Mouse (Mus musculus) myocyte (in vitro differentiated cells): ENCODE measurements around the gene Riiad1.

Experiments
- CEBPB ChIP-seq: IDR thresholded peaks from 2 replicates; pipeline ENCODE4 v1.6.1; 2011; ENCODE audit warnings: mild to moderate bottlenecking, moderate library complexity; ENCODE audit not compliant: poor library complexity, insufficient read depth, severe bottlenecking
- E2F4 ChIP-seq: IDR thresholded peaks from one replicate; pipeline ENCODE4 v1.6.1; 2011; ENCODE audit warnings: mild to moderate bottlenecking, control low read depth, moderate library complexity; ENCODE audit not compliant: insufficient read depth
- MAX ChIP-seq: IDR thresholded peaks from one replicate; pipeline ENCODE4 v1.6.1; 2011; ENCODE audit warnings: low read depth, mild to moderate bottlenecking, control low read depth
- MYOD1 ChIP-seq, 3 experiments: IDR thresholded peaks; one replicate each; pipeline ENCODE4 v1.6.1; 2011; ENCODE audit warnings: control low read depth in 2 of 3, low read depth in 2 of 3, mild to moderate bottlenecking in 2 of 3, moderate library complexity in 1 of 3; ENCODE audit not compliant: insufficient read length in 2 of 3, control insufficient read depth in 1 of 3
- MYOG ChIP-seq, 3 experiments: IDR thresholded peaks; one replicate each; pipeline ENCODE4 v1.6.1; 2011; ENCODE audit warnings: control low read depth in 2 of 3, low read depth in 2 of 3, mild to moderate bottlenecking in 2 of 3; ENCODE audit not compliant: insufficient read length in 2 of 3, control insufficient read depth in 1 of 3, insufficient read depth in 1 of 3
- POLR2A ChIP-seq: IDR thresholded peaks from one replicate; pipeline ENCODE4 v1.6.1; 2011; ENCODE audit warnings: low read depth, mild to moderate bottlenecking, control low read depth, moderate library complexity; ENCODE audit not compliant: insufficient read length
- POLR2AphosphoS2 ChIP-seq: IDR thresholded peaks from one replicate; pipeline ENCODE4 v1.6.1; 2011; ENCODE audit warnings: low read depth, control low read depth; ENCODE audit not compliant: insufficient read length
- TCF12 ChIP-seq: IDR thresholded peaks from one replicate; pipeline ENCODE4 v1.6.1; 2011; ENCODE audit warnings: mild to moderate bottlenecking, control low read depth; ENCODE audit not compliant: poor library complexity, insufficient read depth, severe bottlenecking
- USF1 ChIP-seq: IDR thresholded peaks from one replicate; pipeline ENCODE4 v1.6.1; 2011; ENCODE audit warnings: low read depth, mild to moderate bottlenecking, control low read depth, moderate library complexity

GRCm38 (mm10) chr3:94478591-94479169 lies 1.5 kb downstream of the Riiad1 start:
- TF ChIP-seq POLR2A (no peak), USF1 (no peak), CEBPB (no peak), MYOD1 (IDR thresholded peaks at IDR 0.05; ENCODE audit: control insufficient read depth in 1 of 3, insufficient read length in 2 of 3, low read depth in 2 of 3) (no peak), E2F4 (no peak), TCF12 (no peak), MAX (no peak), MYOG (IDR thresholded peaks at IDR 0.05; ENCODE audit: control insufficient read depth in 1 of 3, insufficient read depth in 1 of 3, insufficient read length in 2 of 3, low read depth in 2 of 3) (no peak), POLR2AphosphoS2 (no peak)
